Mouse (Mus musculus): Measurements from ENCODE around the gene Atp1a1.

DNA sequence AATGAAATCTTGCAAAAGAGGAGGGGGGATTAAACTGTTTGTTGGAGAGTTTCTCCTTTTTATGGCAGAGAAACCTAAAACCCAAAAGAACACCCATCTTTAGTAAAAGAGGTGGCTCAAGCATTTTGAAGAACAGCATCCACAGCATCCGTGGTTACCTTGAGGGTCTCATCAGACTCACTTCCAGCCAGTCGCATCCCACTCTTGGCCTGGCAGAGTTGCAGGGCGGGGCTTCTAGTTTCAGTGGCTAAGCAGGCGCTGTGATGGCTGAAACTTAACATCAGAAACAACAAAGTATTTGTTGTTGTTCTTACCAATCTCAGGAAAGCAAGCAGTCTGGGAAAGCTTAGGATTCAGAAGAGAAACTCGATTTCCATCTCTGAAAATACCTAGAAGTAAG, 807 bp upstream of the Atp1a1 start:
- TF ChIP-seq CTCF (IDR thresholded peaks at IDR 0.05; ENCODE audit: insufficient read depth, low read depth, low read length) (no peak), POLR2A (IDR thresholded peaks at IDR 0.05; ENCODE audit: insufficient read depth, low read depth, low read length) (no peak)
